Mouse (Mus musculus) urinary bladder, adult 18-20 months (tissue): ENCODE results near the gene Ankrd55.
"Not testable (repeated sequence)": the region's sequence is repeated elsewhere in the genome, so short reads cannot be mapped to it uniquely, and the experiment has no call there.

Source experiments
- DNase-seq, 2 experiments: peaks; one replicate each; pipeline ENCODE4 v3.0.0; 2022; ENCODE audit warnings: low spot score in 2 of 2, mixed read lengths in 2 of 2

Gene Ankrd55

DNA sequence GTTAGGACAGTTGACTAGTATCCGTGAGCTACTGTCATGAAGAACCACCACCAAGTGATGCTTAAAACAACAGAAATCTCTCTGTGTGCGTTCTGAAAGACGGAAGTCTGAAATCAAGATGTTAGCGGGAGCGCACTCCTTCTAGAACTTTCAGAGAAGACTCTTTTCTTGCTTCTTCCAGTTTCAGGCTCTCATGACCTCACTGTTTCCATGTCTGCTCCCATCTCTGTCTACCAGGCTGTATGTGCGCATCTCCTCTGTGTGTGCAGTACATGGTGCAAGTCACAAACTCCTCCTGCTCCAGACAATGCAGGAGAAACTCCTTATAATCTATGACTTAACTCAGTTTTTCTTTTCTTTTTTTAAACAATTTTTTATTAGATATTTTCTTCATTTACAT is 4.8 kb downstream of the Ankrd55 start:
- no peak for DNase-seq

DNA sequence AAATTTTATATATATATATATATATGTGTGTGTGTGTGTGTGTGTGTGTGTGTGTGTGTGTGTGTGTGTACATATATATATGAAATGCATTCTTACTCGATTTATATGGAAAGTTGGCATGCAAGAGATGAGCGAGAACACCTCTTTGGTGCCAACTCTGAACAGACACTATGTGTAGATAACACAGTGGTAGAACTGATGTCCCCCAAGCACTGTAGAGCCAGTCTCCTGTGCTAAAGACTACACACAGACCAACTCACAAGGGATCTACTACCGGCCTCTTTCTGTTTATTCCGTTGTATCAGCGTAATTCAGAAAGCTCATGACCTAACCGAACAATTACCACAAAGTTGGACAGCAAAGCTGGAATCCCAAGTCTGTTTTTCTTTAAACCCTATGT is 6.2 kb downstream of the Ankrd55 start:
- no peak for DNase-seq

DNA sequence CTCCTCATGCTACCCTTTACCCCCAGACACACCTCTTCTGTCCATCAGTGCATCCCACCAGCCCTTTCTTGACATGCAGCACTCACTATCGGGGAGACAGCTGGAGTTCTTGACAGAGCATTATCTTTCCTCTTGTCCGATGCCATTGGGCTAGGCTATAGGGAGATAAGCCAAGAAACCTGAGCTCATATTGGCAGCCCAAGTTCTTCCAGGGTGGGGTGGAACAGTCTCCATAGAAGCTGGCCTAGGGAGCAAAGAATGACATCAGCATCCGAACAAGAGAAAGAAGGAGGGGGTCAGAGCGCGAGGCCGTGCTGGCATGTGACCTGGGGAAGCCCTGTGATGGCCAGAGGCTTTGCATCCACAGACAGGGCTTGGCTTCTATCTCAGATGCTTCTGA is 9.5 kb downstream of the Ankrd55 start:
- no peak for DNase-seq

DNA sequence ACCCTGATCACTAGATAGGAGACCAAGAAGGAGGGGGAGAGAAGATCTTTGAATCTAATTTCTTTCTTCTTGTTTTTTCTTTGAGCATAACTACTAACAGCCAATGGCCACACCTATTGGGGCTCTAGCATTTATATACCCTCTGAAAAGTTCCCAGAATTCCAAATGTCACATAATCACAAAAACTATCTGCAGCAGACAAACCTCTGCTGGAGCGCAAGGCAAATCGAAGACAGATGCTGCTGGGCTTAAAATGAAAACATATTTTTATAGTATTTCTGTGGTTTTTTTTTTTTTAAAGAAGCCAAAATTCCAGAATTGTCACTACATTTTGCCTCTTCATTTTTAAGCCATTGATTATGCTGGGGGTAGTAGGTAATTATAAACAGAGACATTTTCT is 15.2 kb downstream of the Ankrd55 start:
- DNase-seq = no peak

DNA sequence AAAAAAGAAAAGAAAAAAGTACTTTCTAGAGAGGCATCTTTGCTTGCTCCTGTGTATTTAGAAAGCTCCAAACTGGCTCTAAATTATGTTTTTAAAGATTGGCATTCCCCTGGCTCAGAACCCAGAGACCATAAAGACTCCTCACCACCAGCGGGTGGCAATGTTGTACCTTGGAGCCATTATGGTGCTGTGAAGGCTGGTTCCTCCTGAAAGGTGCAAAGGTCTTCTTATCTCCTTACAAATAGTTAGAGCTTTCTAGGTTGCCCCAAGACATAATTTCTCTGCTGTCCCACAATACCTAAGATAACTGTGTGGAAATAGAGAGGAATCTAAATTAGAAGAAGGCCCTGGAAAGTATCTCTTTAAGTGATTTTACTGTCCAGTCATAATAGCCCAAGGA is 20.4 kb downstream of the Ankrd55 start:
- DNase-seq = peak in 1 of 2 experiments; percentile 42

DNA sequence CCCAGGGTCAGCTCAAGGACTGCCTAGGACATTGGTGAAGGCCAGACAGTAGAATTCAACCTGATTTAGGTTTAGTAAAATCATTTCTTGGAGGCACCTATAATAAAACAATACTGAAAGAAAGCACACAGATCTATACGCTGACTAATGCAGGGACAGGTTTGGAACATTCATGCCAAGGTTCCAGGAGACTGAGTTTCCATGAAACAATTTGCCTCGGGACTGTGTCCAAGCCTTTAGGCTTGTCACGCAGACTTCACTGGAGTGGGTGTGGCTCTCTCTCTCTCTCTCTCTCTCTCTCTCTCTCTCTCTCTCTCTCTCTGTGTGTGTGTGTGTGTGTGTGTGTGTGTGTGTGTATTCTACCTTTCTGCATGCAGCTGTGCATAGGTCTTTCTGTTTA is 23.4 kb downstream of the Ankrd55 start:
- not testable (repeated sequence) for DNase-seq

DNA sequence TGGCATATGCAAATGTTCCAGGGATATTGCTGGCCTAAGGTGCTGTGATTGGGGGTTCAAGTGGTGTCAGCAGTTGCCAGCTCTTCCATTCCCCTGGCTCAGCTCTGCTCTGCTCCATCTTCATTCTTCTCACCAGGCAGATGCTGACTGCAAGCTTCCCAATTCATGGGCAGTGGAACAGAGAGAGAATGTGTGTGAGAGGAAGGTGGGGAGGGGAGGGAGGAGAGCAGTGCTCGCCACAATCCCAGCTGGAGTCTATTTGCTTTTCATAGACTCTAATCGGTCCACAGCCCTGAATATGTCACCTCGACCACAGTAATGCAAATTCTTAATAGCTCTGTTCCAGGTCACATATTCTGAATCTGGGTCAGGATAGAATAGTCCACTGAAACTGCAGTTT is 27.2 kb downstream of the Ankrd55 start:
- DNase-seq = no peak

DNA sequence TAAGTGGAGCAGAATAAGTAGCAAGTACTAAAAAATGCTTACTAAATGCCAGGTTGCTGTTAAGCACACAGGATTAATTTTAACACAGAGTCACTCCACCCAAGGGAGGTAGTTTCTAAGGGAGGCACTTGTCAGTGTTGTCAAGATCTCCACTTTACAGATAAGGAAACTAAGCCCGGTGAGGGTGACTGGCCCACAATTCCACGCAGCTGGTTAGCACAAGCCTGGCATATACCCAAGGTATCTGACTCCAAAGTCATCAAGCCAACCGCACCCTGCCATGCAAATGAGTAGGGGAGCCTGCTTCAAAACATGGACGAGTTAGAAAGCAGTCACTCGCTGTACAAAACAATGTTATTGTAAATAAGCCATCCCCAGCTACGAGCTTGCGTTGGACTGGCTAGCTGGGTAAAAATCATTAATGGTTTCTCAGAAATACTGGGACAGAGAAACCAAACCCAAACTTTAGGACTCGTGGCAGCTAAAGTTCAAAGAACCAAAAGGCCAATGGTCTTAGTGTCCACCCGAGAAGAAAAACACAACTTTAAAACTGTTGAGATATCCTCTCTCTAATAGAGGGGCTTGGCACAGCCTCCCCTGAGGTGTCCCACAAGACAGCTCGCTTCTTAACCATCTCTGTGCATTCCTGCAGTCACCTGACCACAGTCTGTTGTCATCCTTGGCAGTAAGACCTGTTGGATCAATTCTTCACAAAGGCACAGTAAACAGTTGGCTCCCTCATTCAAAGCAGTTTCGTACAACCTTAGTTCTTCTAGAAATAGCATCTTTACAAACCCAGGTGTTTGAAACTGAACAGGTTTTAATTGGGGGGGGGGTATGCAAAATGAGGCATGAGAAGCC is 28.6 kb downstream of the Ankrd55 start:
- DNase-seq = no peak

DNA sequence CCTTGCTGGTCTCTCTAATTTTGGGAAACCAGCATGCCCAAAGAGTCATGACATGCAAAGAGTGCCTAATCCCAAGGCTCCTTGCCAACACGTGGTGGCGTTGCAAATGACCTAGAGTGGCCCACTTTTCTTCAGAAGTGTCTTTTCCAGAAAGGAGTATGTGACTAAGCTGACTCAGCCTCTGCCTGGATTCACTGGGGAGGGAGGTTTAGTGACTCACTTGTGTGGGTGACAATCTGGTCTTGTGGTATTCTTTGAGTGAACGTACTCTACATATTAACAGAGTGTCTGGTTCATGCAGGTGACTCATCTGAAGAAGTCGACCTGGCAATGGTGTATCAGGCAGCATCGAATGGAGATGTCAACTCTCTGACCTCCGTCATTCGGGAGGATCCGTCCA is 29.9 kb downstream of the Ankrd55 start:
- DNase-seq = no peak

DNA sequence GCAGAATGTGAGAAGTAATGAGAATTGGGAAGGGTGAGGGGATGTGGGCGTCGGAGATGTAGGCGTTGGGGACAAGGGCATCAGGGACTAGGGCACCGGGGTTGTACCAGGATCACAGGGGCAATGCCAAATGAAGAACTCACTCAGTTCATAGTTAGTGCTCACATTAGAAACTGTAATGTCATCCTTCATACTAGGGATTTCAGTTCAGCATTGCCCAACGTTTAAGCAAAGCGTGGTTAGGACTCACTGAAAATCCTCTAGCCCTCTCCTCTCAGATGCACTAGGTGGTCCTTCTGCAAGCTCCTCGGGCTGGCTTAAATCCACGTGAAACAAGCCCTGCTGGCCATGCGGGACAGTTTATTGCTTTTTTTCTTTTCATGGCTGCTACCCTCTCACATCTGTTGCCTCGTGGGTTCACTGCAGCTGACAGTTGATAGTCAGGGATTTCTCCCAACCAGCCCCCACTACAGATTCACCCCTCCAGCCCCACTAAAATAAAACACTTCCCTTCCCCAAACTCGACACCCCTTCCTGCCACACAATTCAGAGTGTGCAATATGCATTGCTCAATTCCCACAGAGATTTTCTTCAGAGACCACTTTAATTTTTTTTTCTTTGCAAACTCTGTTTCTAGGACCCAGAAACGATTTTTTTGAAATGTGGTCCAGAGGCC is 35.5 kb downstream of the Ankrd55 start:
- DNase-seq = no peak

DNA sequence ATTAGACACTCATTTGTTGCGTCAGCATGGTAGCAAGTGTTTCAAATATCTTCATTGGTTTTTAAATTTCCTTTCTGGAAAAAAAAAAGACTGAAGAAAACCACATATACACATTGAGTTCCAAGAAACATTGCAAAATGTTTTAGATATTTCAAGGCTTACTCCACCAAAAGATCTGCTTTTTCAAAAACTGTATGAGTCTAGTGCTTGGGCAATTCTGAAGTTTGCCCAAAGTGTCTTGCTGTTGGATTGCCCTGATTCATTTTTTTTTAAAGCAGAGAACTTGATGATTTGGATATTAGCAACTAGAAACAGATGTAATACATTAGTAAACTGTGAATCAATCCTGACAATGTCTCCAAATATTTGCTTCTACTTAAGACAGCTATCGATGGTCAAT is 36.9 kb downstream of the Ankrd55 start:
- DNase-seq = no peak

DNA sequence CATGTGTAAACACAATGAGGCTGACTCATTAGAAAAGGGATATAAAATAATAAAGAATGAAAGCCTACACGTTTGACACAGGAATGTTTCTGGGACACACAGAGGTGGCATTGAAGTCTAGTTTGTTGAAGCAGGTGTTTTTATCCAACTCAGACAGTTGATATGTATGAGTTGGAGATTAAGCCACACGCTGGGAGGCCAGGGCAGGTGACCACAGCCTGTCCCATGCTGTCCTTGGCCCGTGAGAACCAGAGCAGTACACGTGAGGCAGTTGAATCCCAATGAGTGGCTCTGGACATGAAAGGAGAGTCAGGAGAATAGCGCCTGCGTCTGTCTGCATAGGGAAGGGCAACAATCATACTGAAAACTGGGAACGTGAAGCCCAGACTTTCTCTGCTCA is 38.2 kb downstream of the Ankrd55 start:
- DNase-seq = no peak

DNA sequence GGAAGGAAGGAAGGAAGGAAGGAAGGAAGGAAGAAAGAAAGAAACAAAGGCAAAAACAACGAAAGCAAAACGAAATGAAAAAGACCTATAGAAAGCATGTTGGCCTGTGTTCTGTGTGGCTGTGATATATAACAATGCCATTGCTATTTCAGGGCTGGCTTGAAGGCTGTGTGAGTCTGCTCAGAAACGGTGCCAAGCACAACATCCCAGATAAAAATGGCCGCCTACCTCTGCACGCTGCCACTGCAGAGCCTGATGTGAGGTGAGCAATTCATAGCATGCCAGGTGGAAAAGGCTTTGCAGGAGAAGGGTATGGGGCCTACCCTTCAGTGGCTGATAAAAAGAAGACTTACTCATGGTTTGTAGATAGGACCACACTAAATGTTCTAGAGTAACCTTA is 38.7 kb downstream of the Ankrd55 start:
- no peak for DNase-seq

DNA sequence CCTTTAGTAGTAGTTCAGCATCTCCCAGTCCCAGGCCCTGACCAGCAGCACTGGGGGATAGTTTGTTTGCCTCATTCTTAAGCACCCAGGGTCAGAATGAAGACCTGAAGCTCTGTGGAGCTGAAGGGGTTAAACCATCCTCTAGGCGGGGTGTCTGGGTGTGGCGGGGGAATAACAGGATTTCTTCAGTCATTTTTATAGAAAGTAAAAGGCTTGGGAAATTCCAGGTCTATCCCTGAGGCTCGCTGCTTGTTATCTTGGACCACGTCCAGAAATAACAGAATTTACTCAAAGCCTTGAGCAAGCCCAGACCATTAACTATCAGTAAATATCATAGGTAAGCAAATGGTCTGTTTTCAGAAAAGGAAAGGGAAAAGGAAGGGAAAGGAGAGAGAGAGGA is 39.3 kb downstream of the Ankrd55 start:
- DNase-seq = no peak

DNA sequence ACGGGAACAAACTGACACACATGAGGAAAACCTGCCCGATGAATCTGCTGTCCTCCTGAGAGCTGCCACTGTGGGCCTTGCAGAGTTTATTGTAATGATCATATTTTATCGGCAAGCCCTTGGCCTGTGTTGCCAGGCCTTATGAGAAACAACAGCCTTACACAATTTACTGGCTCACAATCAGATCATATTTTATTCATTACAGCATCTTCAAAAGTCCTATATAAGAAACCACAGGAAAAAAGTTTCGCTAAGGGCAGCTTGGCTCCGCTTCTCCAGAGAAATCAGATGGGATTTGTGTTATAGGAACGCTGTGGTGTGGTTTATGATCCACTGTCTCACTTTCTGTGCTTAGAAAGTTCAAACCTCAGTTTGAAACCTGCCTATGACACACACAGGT is 42.0 kb downstream of the Ankrd55 start:
- no peak for DNase-seq

DNA sequence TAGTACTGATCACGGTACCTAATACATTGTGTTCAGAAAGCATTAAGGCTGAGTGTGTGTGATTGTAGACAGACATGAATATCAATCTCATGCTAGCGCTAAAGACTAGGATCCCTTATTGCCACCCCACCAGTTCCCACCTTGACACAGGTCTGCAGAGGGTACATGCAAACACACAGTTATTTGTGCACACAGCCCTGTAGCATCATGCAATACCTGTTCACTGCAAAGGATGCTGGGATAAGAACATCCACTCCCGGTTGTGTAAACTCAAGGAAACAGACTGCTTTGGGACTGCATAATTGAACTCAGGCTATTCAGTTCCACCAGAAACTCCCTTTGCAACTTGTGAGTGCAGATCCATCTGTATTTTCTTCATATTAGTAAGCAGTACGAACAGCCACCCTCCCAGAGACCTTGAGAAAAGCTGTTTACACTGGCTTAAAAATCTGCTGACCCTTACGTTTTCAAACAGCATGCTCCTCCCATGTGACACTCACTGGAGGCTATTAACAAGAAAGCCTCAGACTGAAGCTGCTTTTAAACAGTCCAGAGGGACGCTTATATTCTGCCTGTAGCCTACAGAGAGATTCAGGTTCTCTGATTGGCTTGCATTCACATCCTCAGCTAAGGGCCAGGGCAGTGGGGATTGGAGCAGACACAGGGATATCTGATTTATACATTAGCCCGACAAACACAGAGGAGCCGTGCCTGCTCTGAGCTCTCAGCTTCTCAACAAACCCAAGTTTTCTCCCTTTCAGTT is 42.8 kb downstream of the Ankrd55 start:
- no peak for DNase-seq

DNA sequence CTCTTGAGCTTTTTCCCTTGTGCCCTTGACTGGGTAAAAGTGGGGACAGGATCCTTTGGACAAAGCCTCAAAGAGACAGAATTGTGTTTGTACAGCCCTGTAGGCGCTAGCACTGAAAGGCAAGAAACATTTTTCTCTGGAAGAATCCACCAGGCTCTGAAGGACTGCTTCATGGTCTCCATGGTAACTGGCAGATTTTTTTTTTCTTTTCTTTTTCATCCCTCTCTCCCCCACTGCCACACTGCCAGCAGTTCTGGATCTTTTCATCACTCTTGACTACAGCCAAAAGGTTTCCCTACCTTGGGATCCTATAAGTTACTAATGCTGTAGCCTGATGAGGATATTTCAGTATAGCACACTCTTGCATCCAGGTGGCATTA is 43.4 kb downstream of the Ankrd55 start:
- no peak for DNase-seq

DNA sequence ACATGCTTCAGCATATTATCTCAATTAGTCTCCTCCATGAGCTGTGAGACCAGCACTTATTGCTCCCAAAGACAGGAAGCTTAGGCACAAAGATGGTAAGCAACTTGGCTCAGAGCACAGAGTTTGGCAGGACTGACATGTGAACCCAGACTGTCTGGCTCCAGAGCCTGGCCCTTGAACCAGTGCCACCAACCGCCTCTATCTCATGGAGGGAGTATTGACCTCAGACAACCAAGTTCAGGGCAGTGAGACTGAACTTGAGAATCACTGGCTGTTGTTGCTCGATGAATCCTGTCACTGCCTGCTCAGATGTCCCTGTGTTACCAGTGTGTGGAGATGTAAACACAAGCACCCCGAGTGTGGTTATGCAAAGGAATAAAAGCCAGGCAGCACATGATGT is 47.3 kb downstream of the Ankrd55 start:
- DNase-seq = no peak

DNA sequence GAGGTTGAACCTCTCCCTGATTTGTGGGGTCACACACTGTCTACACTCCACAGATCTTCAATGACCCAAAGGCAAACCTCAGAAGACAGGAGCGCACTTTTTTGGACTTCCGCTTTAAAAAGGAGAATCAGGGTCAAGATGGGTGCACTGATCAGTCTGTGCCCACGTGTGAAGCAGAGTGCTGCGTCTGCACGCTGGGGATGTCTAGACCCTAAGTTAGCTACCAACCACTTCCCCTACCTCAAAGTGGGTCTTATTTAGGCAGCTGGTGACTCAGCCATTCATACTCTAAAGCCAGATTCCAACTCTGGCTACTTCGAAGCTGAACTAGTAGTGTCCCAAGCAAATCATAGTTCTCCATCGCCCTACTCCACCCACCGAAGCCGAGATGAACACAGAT is 48.9 kb downstream of the Ankrd55 start:
- DNase-seq = no peak

DNA sequence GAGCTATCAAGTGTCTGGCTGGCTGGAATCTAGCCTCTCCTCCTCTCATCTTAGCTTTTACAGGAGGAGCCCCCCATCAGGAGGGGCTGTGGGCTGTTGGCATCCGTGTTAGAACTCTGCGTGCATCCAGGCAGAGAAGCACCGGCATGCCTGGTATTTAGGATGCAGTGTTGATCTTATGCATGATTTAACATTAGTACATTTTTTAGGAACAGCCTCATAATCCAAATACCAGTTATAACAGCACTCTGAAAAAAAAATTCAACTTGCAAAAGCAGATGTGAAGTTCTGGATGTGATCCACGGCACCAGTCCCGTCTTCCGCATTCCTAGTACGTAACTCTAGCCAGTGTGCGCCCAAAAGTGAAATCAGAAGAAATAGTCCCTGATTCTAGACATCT is 52.0 kb downstream of the Ankrd55 start:
- DNase-seq = no peak

DNA sequence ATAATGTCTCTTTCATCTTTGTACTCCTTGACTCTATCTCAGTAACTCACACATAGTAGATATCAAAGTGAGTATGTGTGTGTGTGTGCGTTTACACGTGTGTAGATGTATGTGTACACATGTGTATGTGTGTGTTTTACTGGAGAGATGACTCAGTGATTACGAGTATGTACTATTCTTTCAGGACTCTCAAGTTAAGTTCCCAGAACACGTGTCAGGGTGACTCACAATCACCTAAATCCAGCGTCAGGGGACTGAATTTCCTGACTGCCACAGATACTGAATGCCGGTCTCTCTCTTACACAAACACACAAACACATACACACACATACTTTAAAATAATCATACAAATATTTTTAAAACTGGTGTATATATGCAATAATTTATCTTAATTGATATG is 52.5 kb downstream of the Ankrd55 start:
- no peak for DNase-seq

DNA sequence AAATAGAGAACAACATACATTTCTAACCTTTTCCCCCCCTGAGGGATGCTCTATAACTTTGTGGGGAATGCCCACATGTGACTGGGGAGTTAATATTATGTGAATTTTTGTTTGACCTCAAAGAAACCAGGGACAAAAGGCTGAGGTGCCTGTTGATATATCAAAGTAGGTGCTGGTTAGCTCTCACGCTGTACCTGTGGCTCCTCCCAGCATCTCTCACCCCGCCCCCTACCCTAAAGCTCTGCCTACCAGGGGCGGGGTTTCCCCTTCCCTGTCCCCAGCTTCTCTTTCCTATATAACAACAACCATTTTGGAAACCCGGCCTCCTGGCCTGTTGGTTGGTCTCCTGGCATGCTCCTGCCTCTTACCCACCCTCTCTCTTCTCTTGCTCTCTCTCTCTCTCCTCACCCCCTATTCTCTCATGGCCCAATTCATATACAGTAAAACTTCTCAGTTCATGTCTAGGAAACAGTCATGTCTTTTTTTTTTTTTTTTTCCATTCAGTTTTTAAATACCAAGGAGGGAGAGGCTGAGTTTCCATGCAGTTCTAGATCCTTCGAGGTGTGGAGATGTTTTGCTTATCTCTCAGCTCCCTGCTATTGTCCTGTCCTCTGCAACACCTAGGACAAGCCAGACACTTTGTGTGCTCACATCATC is 54.8 kb downstream of the Ankrd55 start:
- DNase-seq = no peak
